Mouse (Mus musculus) hindbrain, embryonic 14.5 days (tissue): ENCODE measurements at regions not wholly inside any gene's neighbourhood (a gene's known extent, or its start where the extent isn't known, plus 50 kb on each side); places are given as distances from the start of the nearest gene placed in this dataset.

ENCODE experiments used
- ATAC-seq: fragments of 200-750 bp; cut with Nextera tagmentation; 2 replicates; pipeline ENCODE4 v1.8.0; 2017; ENCODE audit warnings: moderate number of reproducible peaks, mild to moderate bottlenecking, moderate TSS enrichment, moderate library complexity; ENCODE audit not compliant: low FRiP score
- DNase-seq: peaks from one replicate; pipeline ENCODE4 v3.0.0-alpha.2; 2015; ENCODE audit warnings: low spot score
- H3K27ac ChIP-seq: fragments of 300-500 bp; sonication (generic); 2 replicates; pipeline ENCODE4 v1.5.1; 2014; ENCODE audit warnings: mild to moderate bottlenecking, moderate library complexity
- H3K27me3 ChIP-seq: fragments of 300-500 bp; sonication (generic); 2 replicates; pipeline ENCODE4 v1.6.1; 2014; ENCODE audit warnings: mild to moderate bottlenecking, low read length, mixed read lengths; ENCODE audit not compliant: control insufficient read depth, insufficient read depth
- H3K36me3 ChIP-seq: fragments of 300-500 bp; sonication (generic); replicated peaks from 2 replicates; pipeline ENCODE4 v1.6.1; 2014; ENCODE audit not compliant: control insufficient read depth, insufficient read depth
- H3K4me1 ChIP-seq: fragments of 300-500 bp; sonication (generic); replicated peaks from 2 replicates; pipeline ENCODE4 v1.6.1; 2014; ENCODE audit warnings: antibody characterized with exemption, low read length, mixed read lengths; ENCODE audit not compliant: control insufficient read depth, insufficient read depth
- H3K4me2 ChIP-seq: fragments of 300-500 bp; sonication (generic); replicated peaks from 2 replicates; pipeline ENCODE4 v1.6.1; 2014; ENCODE audit warnings: mild to moderate bottlenecking, moderate library complexity
- H3K4me3 ChIP-seq: fragments of 300-500 bp; sonication (generic); replicated peaks from 2 replicates; pipeline ENCODE4 v1.5.1; 2014; ENCODE audit warnings: mild to moderate bottlenecking, low read length
- H3K9ac ChIP-seq: fragments of 300-500 bp; sonication (generic); 2 replicates; pipeline ENCODE4 v1.6.1; 2014
- H3K9me3 ChIP-seq: fragments of 300-500 bp; sonication (generic); 2 replicates; pipeline ENCODE4 v1.6.1; 2016; ENCODE audit warnings: low read length; ENCODE audit not compliant: control insufficient read depth
- WGBS: fragments of 180-500 bp; shearing (Covaris S2); extraction: QIAGEN DNeasy Blood & Tissue Kit; methylation state at CpG from one replicate; pipeline ENCODE4 v1.1.7; 2014; 5-methylcytosine and 5-hydroxymethylcytosine counted together

GRCm38 (mm10) chr9:116293110-116293509, 118.0 kb upstream of the Tgfbr2 start:
- Histone ChIP-seq H3K27me3 (no peaks in the 10 kb centered on the region), H3K9ac (no peak overlapping the region), H3K9me3 (no peaks in the 10 kb centered on the region), H3K4me3 (no peak overlapping the region), H3K4me2 (no peak overlapping the region), H3K36me3 (no peaks in the 10 kb centered on the region), H3K27ac (no peak overlapping the region), H3K4me1 (no peaks in the 10 kb centered on the region)
- no peak for ATAC-seq
- WGBS, result 86% methylated on average over 6 of the region's 6 CpGs
- no peak for DNase-seq

DNA sequence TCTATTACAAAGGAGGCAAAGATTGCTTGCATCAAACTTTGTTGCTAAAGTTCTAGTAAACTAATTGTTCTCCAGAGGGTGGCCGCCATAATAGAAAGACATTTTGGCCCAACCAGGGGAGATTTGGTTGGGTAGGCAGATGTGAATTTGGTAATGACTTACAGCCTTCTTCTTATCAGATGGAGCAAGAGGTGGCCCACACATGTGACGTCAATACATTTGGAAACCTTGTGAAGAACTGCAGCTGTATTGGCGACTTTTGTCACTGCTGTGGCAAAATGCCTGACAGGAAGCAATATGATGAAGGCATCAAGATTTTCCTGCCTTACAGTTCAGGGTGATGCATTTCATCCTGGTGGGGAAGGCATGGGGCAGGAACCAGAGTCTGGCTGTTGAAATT, 116.5 kb upstream of the Tgfbr2 start:
- H3K9me3 ChIP-seq, result no peaks in the 10 kb centered on the region
- no peaks in the 10 kb centered on the region for H3K4me1 ChIP-seq
- no peaks in the 10 kb centered on the region for H3K27me3 ChIP-seq
- ATAC-seq (no peak), DNase-seq (no peak)
- H3K4me2 ChIP-seq, result no peak overlapping the region
- 93% methylated on average over 3 of the region's 3 CpGs for WGBS
- H3K36me3 ChIP-seq, result no peaks in the 10 kb centered on the region
- no peak overlapping the region for H3K4me3 ChIP-seq
- no peak overlapping the region for H3K9ac ChIP-seq
- no peak overlapping the region for H3K27ac ChIP-seq

GRCm38 (mm10) chr9:116290896-116291295, 115.7 kb upstream of the Tgfbr2 start:
- no peak for DNase-seq
- H3K4me3 ChIP-seq, result no peak overlapping the region
- no peaks in the 10 kb centered on the region for H3K4me1 ChIP-seq
- no peak for ATAC-seq
- no peak overlapping the region for H3K9ac ChIP-seq
- H3K4me2 ChIP-seq, result no peak overlapping the region
- H3K27me3 ChIP-seq, result no peaks in the 10 kb centered on the region
- no peaks in the 10 kb centered on the region for H3K9me3 ChIP-seq
- H3K36me3 ChIP-seq, result no peaks in the 10 kb centered on the region
- no peak overlapping the region for H3K27ac ChIP-seq
- 83% methylated on average over 1 of the region's 1 CpGs for WGBS

DNA sequence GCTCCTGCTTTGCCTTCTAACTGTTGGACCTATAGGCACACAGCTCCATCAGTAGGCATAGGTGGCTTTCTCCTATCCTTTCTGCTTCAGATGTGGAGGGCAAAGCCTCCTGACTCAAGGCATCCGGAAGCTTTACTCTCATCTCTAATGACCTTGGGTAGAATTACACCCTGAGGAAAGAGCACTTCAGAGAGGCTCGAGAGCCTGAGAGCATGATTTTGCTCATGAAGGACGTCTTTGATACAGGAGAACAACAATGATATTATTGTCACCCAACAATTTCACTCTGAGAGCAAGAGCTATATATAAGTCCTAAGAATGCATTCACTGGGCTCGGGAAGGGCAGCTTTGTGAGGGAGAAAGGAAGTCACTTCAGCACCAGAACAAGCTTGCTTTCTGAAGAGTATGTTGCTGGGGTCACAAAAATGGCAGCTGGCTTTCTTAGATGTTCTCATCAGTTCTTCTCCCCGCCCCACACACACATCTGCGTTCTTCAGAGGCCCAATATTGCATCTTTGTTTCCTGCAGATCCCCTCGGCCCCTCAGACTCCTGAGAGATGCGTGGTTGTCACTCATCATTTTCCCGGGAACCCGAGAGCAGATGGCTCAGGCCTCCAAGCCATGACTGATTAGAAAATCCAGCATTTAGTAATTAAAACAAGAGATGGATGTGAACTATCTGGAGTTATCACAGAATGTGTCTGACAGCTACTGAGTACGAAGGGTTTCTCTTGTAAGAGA, 110.7 kb upstream of the Tgfbr2 start:
- ATAC-seq (no peak), DNase-seq (no peak)
- Histone ChIP-seq H3K36me3 (no peaks in the 10 kb centered on the region), H3K27ac (no peak overlapping the region), H3K4me1 (no peaks in the 10 kb centered on the region), H3K27me3 (no peaks in the 10 kb centered on the region), H3K4me3 (no peak overlapping the region), H3K9me3 (no peaks in the 10 kb centered on the region), H3K4me2 (no peak overlapping the region), H3K9ac (no peak overlapping the region)
- WGBS, result 48% methylated on average over 11 of the region's 11 CpGs

DNA sequence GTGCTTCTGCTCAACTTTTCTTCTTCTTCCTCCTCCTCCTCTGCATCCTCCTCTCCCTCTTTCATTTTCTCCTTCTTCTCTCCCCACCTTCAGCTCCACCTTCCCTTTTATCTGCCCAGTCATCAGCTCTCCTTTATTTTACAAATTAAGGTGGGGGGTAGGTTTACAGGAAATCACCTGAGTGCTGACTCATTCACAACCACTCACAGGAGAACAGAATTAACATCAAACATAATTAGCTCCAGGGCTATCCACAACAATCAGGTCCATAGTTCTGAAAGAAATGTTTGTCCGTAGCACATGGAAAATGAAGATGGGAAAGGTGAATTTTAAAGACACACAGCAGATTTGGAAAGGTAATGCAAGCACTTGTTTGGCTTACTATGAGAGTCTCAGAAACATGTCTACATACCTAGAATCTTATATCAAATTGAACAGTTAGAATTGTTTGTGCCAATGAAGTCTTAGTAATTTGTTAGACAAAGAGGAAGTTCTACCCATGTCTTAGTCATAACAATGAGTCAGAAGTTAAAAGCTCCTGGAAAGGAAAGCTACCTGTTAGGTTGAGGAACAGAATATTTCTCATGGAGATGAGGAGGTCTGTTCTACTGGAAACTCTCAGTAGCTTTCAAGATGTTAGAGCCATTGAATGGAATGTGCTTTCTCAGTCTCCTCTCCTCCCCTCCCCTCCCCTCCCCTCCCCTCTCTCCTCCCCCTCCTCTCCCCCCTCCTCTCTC, 108.8 kb upstream of the Tgfbr2 start:
- Histone ChIP-seq H3K4me2 (no peak overlapping the region), H3K27me3 (no peaks in the 10 kb centered on the region), H3K4me1 (no peaks in the 10 kb centered on the region), H3K9ac (no peak overlapping the region), H3K27ac (no peak overlapping the region), H3K9me3 (no peaks in the 10 kb centered on the region), H3K36me3 (no peaks in the 10 kb centered on the region), H3K4me3 (no peak overlapping the region)
- WGBS, result 92% methylated on average over 1 of the region's 1 CpGs
- no peak for DNase-seq
- no peak for ATAC-seq

DNA sequence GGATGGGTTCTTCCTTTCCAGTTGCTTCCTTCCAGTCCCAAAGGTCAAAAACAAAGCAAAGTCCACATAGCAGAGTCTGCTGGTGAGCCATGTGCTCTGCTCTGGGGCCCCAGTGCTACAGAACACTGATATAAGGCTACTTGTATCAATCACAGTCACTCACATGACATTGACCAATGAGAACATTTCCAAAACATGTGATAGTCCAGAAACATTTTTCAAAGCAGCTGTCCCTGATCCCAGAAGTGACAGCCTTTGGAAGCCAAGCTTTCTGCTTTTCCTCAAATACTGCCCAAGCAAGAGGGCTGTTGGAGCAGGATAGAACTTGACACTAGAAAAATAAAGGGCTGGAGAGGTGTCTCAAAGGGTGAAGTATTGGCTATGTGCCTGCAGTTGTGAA, 106.5 kb upstream of the Tgfbr2 start:
- Histone ChIP-seq H3K27ac (no peak overlapping the region), H3K36me3 (no peaks in the 10 kb centered on the region), H3K9me3 (no peaks in the 10 kb centered on the region), H3K4me1 (no peaks in the 10 kb centered on the region), H3K4me2 (no peak overlapping the region), H3K4me3 (no peak overlapping the region), H3K9ac (no peak overlapping the region), H3K27me3 (no peaks in the 10 kb centered on the region)
- ATAC-seq, result no peak
- no peak for DNase-seq

GRCm38 (mm10) chr9:116280146-116280545, 105.0 kb upstream of the Tgfbr2 start:
- 87% methylated on average over 5 of the region's 5 CpGs for WGBS
- H3K36me3 ChIP-seq, result no peaks in the 10 kb centered on the region
- no peak overlapping the region for H3K4me2 ChIP-seq
- H3K27me3 ChIP-seq, result no peaks in the 10 kb centered on the region
- no peaks in the 10 kb centered on the region for H3K4me1 ChIP-seq
- DNase-seq (no peak), ATAC-seq (no peak)
- H3K27ac ChIP-seq, result no peak overlapping the region
- no peak overlapping the region for H3K4me3 ChIP-seq
- no peaks in the 10 kb centered on the region for H3K9me3 ChIP-seq
- H3K9ac ChIP-seq, result no peak overlapping the region

GRCm38 (mm10) chr9:116278862-116279261, 103.7 kb upstream of the Tgfbr2 start:
- DNase-seq, result no peak
- no peak overlapping the region for H3K4me2 ChIP-seq
- no peaks in the 10 kb centered on the region for H3K9me3 ChIP-seq
- WGBS, result 93% methylated on average over 8 of the region's 8 CpGs
- H3K9ac ChIP-seq, result no peak overlapping the region
- H3K27ac ChIP-seq, result no peak overlapping the region
- no peak overlapping the region for H3K4me3 ChIP-seq
- H3K36me3 ChIP-seq, result no peaks in the 10 kb centered on the region
- no peak for ATAC-seq
- no peaks in the 10 kb centered on the region for H3K27me3 ChIP-seq
- no peaks in the 10 kb centered on the region for H3K4me1 ChIP-seq

DNA sequence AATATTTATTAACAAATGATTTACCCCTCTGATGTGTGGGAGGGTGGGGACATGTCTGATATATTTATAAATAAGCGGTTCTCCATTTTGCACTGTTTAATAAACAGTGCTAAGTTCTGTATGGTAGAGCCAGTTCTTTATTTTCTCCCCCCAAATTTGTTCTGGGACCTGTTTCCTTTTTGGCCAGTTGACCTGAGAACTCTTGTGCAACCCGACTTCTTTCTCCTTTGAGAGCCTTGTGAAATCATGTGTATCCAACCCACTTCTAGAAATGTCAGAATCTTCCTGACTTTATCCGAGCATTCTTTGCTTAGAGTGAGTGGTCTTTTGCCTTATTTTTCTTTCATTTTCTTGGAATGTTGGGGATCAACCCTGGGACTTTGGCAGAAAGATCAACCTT, 102.6 kb upstream of the Tgfbr2 start:
- no peak overlapping the region for H3K4me3 ChIP-seq
- H3K4me2 ChIP-seq, result no peak overlapping the region
- H3K27ac ChIP-seq, result no peak overlapping the region
- WGBS, result 86% methylated on average over 3 of the region's 3 CpGs
- H3K4me1 ChIP-seq, result no peaks in the 10 kb centered on the region
- no peaks in the 10 kb centered on the region for H3K9me3 ChIP-seq
- no peak overlapping the region for H3K9ac ChIP-seq
- ATAC-seq, result no peak
- H3K36me3 ChIP-seq, result no peaks in the 10 kb centered on the region
- DNase-seq, result no peak
- H3K27me3 ChIP-seq, result no peaks in the 10 kb centered on the region
